Mouse (Mus musculus): ENCODE results near the gene Aknad1. TPM values are rescaled to one million over a fixed set of nuclear protein-coding genes. Genes with fewer than 3 reads are reported as not detected.

Aknad1 gene
- polyA plus RNA-seq, 1 experiment from 2014 or later: 0.10 TPM

- no peaks in the 10 kb centered on the region for H3K9me3 ChIP-seq (replicated peaks)
- H3K9ac ChIP-seq (replicated peaks): no peak overlapping the region
- WGBS: 30% methylated on average over 6 of the region's 6 CpGs
- H3K4me1 ChIP-seq: peaks cover 9% of the 10 kb centered on the region
- H3K27ac ChIP-seq (replicated peaks): no peak overlapping the region; the same call in 1 of the 2 replicates
- H3K36me3 ChIP-seq: no peaks in the 10 kb centered on the region
- ATAC-seq (ENCODE audit: low FRiP score): peak; percentile 72
- H3K4me2 ChIP-seq: no peak overlapping the region
- H3K27me3 ChIP-seq (replicated peaks): no peaks in the 10 kb centered on the region
- H3K4me3 ChIP-seq (replicated peaks): no peak overlapping the region
Observed at GRCm38 (mm10) chr3:108770725-108771368, 31.4 kb downstream of the Aknad1 start.

- Histone ChIP-seq H3K4me1 (peaks cover 9% of the 10 kb centered on the region), H3K4me2 (no peak overlapping the region), H3K4me3 (replicated peaks) (no peak overlapping the region), H3K9me3 (replicated peaks) (no peaks in the 10 kb centered on the region), H3K9ac (replicated peaks) (no peak overlapping the region), H3K36me3 (no peaks in the 10 kb centered on the region), H3K27ac (replicated peaks) (no peak overlapping the region), H3K27me3 (replicated peaks) (no peaks in the 10 kb centered on the region)
- no peak for ATAC-seq (ENCODE audit: low FRiP score)
- 90% methylated on average over 13 of the region's 13 CpGs for whole genome bisulfite sequencing
Observed at GRCm38 (mm10) chr3:108772211-108772610, 32.8 kb downstream of the Aknad1 start.

- peaks cover 9% of the 10 kb centered on the region for H3K4me1 ChIP-seq
- no peak for ATAC-seq (ENCODE audit: low FRiP score)
- no peaks in the 10 kb centered on the region for H3K9me3 ChIP-seq (replicated peaks)
- no peak overlapping the region for H3K4me3 ChIP-seq (replicated peaks)
- H3K27ac ChIP-seq (replicated peaks): no peak overlapping the region
- no peak overlapping the region for H3K4me2 ChIP-seq
- no peak overlapping the region for H3K9ac ChIP-seq (replicated peaks)
- H3K27me3 ChIP-seq (replicated peaks): no peaks in the 10 kb centered on the region
- H3K36me3 ChIP-seq: no peaks in the 10 kb centered on the region
- WGBS: 87% methylated on average over 3 of the region's 3 CpGs
Observed at GRCm38 (mm10) chr3:108772811-108773210, 33.4 kb downstream of the Aknad1 start.

- Histone ChIP-seq H3K27me3 (replicated peaks) (no peaks in the 10 kb centered on the region), H3K4me1 (no peaks in the 10 kb centered on the region), H3K4me2 (no peak overlapping the region), H3K9me3 (replicated peaks) (no peaks in the 10 kb centered on the region), H3K9ac (replicated peaks) (no peak overlapping the region), H3K4me3 (replicated peaks) (no peak overlapping the region), H3K27ac (replicated peaks) (no peak overlapping the region), H3K36me3 (no peaks in the 10 kb centered on the region)
- WGBS: 86% methylated on average over 4 of the region's 4 CpGs
- ATAC-seq (ENCODE audit: low FRiP score): no peak
Observed at GRCm38 (mm10) chr3:108778761-108779540, 39.5 kb downstream of the Aknad1 start.

- Histone ChIP-seq H3K4me3 (replicated peaks) (no peak overlapping the region), H3K4me2 (no peak overlapping the region), H3K9ac (replicated peaks) (no peak overlapping the region), H3K27ac (replicated peaks) (no peak overlapping the region), H3K9me3 (replicated peaks) (no peaks in the 10 kb centered on the region), H3K27me3 (replicated peaks) (no peaks in the 10 kb centered on the region), H3K4me1 (no peaks in the 10 kb centered on the region), H3K36me3 (no peaks in the 10 kb centered on the region)
- ATAC-seq (ENCODE audit: low FRiP score): no peak
- 68% methylated on average over 10 of the region's 10 CpGs for WGBS
Observed at GRCm38 (mm10) chr3:108781238-108781883, 41.9 kb downstream of the Aknad1 start.

GRCm38 (mm10) chr3:108781884-108782270 lies 42.4 kb downstream of the Aknad1 start:
- no peaks in the 10 kb centered on the region for H3K36me3 ChIP-seq
- H3K4me3 ChIP-seq (replicated peaks): no peak overlapping the region
- no peak for ATAC-seq (ENCODE audit: low FRiP score)
- 82% methylated on average over 5 of the region's 5 CpGs for WGBS
- H3K4me2 ChIP-seq: no peak overlapping the region
- H3K4me1 ChIP-seq: no peaks in the 10 kb centered on the region
- H3K9me3 ChIP-seq (replicated peaks): no peaks in the 10 kb centered on the region
- no peak overlapping the region for H3K27ac ChIP-seq (replicated peaks)
- no peak overlapping the region for H3K9ac ChIP-seq (replicated peaks)
- H3K27me3 ChIP-seq (replicated peaks): no peaks in the 10 kb centered on the region

- H3K27me3 ChIP-seq (replicated peaks): no peaks in the 10 kb centered on the region
- 81% methylated on average over 6 of the region's 6 CpGs for WGBS
- no peaks in the 10 kb centered on the region for H3K36me3 ChIP-seq
Observed at GRCm38 (mm10) chr3:108782364-108782895, 43.0 kb downstream of the Aknad1 start.

GRCm38 (mm10) chr3:108786520-108786919 lies 47.1 kb downstream of the Aknad1 start:
- no peak for ATAC-seq (ENCODE audit: low FRiP score)
- WGBS: 81% methylated on average over 6 of the region's 6 CpGs

More at GRCm38 (mm10) chr3:108782364-108782895, 43.0 kb downstream of the Aknad1 start:
- Histone ChIP-seq H3K27ac (replicated peaks) (no peak overlapping the region), H3K4me1 (no peaks in the 10 kb centered on the region), H3K9ac (replicated peaks) (no peak overlapping the region), H3K4me3 (replicated peaks) (no peak overlapping the region), H3K4me2 (no peak overlapping the region), H3K9me3 (replicated peaks) (no peaks in the 10 kb centered on the region)
- no peak for ATAC-seq (ENCODE audit: low FRiP score)

GRCm38 (mm10) chr3:108787754-108788454 lies 48.4 kb downstream of the Aknad1 start:
- Histone ChIP-seq H3K4me1 (no peaks in the 10 kb centered on the region), H3K4me2 (no peak overlapping the region), H3K4me3 (replicated peaks) (no peak overlapping the region), H3K27me3 (replicated peaks) (no peaks in the 10 kb centered on the region), H3K27ac (replicated peaks) (no peak overlapping the region), H3K9me3 (replicated peaks) (no peaks in the 10 kb centered on the region), H3K36me3 (no peaks in the 10 kb centered on the region), H3K9ac (replicated peaks) (no peak overlapping the region)
- no peak for ATAC-seq (ENCODE audit: low FRiP score)
- 73% methylated on average over 12 of the region's 12 CpGs for WGBS

More at GRCm38 (mm10) chr3:108786520-108786919, 47.1 kb downstream of the Aknad1 start:
- Histone ChIP-seq H3K9me3 (replicated peaks) (no peaks in the 10 kb centered on the region), H3K27ac (replicated peaks) (no peak overlapping the region), H3K4me2 (no peak overlapping the region), H3K9ac (replicated peaks) (no peak overlapping the region), H3K4me3 (replicated peaks) (no peak overlapping the region), H3K4me1 (no peaks in the 10 kb centered on the region), H3K27me3 (replicated peaks) (no peaks in the 10 kb centered on the region), H3K36me3 (no peaks in the 10 kb centered on the region)

- H3K4me2 ChIP-seq: no peak overlapping the region
- no peaks in the 10 kb centered on the region for H3K9me3 ChIP-seq (replicated peaks)
- H3K4me1 ChIP-seq: no peaks in the 10 kb centered on the region
- H3K9ac ChIP-seq (replicated peaks): no peak overlapping the region
- H3K27ac ChIP-seq (replicated peaks): no peak overlapping the region
- no peak overlapping the region for H3K4me3 ChIP-seq (replicated peaks)
- 85% methylated on average over 4 of the region's 4 CpGs for WGBS
- ATAC-seq (ENCODE audit: low FRiP score): no peak
- H3K27me3 ChIP-seq (replicated peaks): no peaks in the 10 kb centered on the region
- H3K36me3 ChIP-seq: no peaks in the 10 kb centered on the region
Observed at GRCm38 (mm10) chr3:108788455-108788794, 49.0 kb downstream of the Aknad1 start.

- no peak overlapping the region for H3K4me2 ChIP-seq
Observed at GRCm38 (mm10) chr3:108789299-108789698, 49.8 kb downstream of the Aknad1 start.

More at GRCm38 (mm10) chr3:108789299-108789698, 49.8 kb downstream of the Aknad1 start:
- no peak for ATAC-seq (ENCODE audit: low FRiP score)
- 57% methylated on average over 5 of the region's 5 CpGs for WGBS
- Histone ChIP-seq H3K4me1 (no peaks in the 10 kb centered on the region), H3K36me3 (peaks cover 4% of the 10 kb centered on the region; the same call in 1 of the 2 replicates), H3K9ac (replicated peaks) (no peak overlapping the region), H3K4me3 (replicated peaks) (no peak overlapping the region), H3K27me3 (replicated peaks) (no peaks in the 10 kb centered on the region), H3K9me3 (replicated peaks) (no peaks in the 10 kb centered on the region), H3K27ac (replicated peaks) (no peak overlapping the region)
